Mouse (Mus musculus) liver, adult 2 months (tissue): ENCODE results near the gene Dtd2. TPM values are rescaled to one million over a fixed set of nuclear protein-coding genes. Genes with fewer than 3 reads are reported as not detected.

Source experiments
- DNase-seq: peaks from one replicate; pipeline ENCODE4 v3.0.0-alpha.2; 2011; ENCODE audit warnings: low read depth, low spot score; ENCODE audit errors: extremely low read depth
- H3K27ac ChIP-seq: fragments of 200-500 bp; replicated peaks from 2 replicates; pipeline ENCODE4 v1.5.1; 2012; ENCODE audit warnings: low read depth, mild to moderate bottlenecking, control low read depth, inconsistent platforms, low read length; ENCODE audit not compliant: insufficient read depth
- H3K27me3 ChIP-seq: fragments of 200-500 bp; 2 replicates; pipeline ENCODE4 v1.6.1; 2012; ENCODE audit warnings: mild to moderate bottlenecking, moderate library complexity, low read length, inconsistent platforms; ENCODE audit not compliant: control insufficient read depth, insufficient read depth
- H3K36me3 ChIP-seq: fragments of 200-500 bp; 2 replicates; pipeline ENCODE4 v1.6.1; 2012; ENCODE audit warnings: low read length, inconsistent platforms; ENCODE audit not compliant: control insufficient read depth, insufficient read depth
- H3K4me1 ChIP-seq: fragments of 200-500 bp; 2 replicates; pipeline ENCODE4 v1.6.1; 2011; ENCODE audit warnings: low read length; ENCODE audit not compliant: control insufficient read depth, insufficient read depth
- H3K4me3 ChIP-seq: fragments of 200-500 bp; 2 replicates; pipeline ENCODE4 v1.5.1; 2011; ENCODE audit warnings: low read depth, mild to moderate bottlenecking, control low read depth, low read length, moderate library complexity; ENCODE audit not compliant: insufficient read depth
- H3K79me2 ChIP-seq: fragments of 200-500 bp; 2 replicates; pipeline ENCODE4 v1.6.1; 2012; ENCODE audit warnings: inconsistent platforms, mild to moderate bottlenecking, low read length, moderate library complexity; ENCODE audit not compliant: control insufficient read depth, insufficient read depth
- H3K9ac ChIP-seq: fragments of 200-500 bp; 2 replicates; pipeline ENCODE4 v1.6.1; 2012; ENCODE audit warnings: low read depth, mild to moderate bottlenecking, control low read depth, inconsistent platforms, low read length
- CTCF ChIP-seq: fragments of 200-500 bp; IDR thresholded peaks from 2 replicates; pipeline ENCODE4 v1.5.1; 2011; ENCODE audit warnings: low read depth, low read length, control low read depth
- POLR2A ChIP-seq: fragments of 200-500 bp; IDR thresholded peaks from 2 replicates; pipeline ENCODE4 v1.6.1; 2011; ENCODE audit warnings: low read length, control low read depth; ENCODE audit not compliant: insufficient read depth; ENCODE audit errors: extremely low read depth
- WGBS: fragments of 180-500 bp; shearing (Covaris S2); methylation state at CpG from one replicate; pipeline ENCODE4 v1.1.7; 2018; 5-methylcytosine and 5-hydroxymethylcytosine counted together
- polyA plus RNA-seq: library from polyadenylated mRNA; depleted of rRNA; stranded (reverse); fragments of >200 nt; gene quantifications from 2 replicates; pipeline ENCODE4 v1.2.3, GENCODE M21; 2012
- total RNA-seq: library from RNA; depleted of rRNA; stranded (reverse); fragments of >200 nt; gene quantifications from 2 replicates; pipeline ENCODE4 v1.2.3, GENCODE M21; 2014

The Dtd2 gene
- total and polyA plus RNA-seq, 2 experiments: 12.6 to 14.8 TPM

GRCm38 (mm10) chr12:52010630-52010961 lies 4.3 kb upstream of the Dtd2 start:
- Histone ChIP-seq H3K4me3 (no peak overlapping the region), H3K79me2 (peaks cover 3% of the 10 kb centered on the region; the same call in 1 of the 2 replicates), H3K9ac (no peak overlapping the region), H3K4me1 (no peaks in the 10 kb centered on the region; the same call in 1 of the 2 replicates), H3K27ac (no peak overlapping the region), H3K36me3 (no peaks in the 10 kb centered on the region), H3K27me3 (no peaks in the 10 kb centered on the region)
- DNase-seq: peak; percentile 30
- WGBS: 70% methylated on average over 2 of the region's 2 CpGs
- TF ChIP-seq POLR2A (no peak), CTCF (no peak)

- WGBS: 69% methylated on average over 15 of the region's 15 CpGs
- H3K9ac ChIP-seq: no peak overlapping the region
- no peaks in the 10 kb centered on the region; the same call in none of the 2 replicates for H3K4me1 ChIP-seq
- no peak overlapping the region for H3K4me3 ChIP-seq
- H3K79me2 ChIP-seq: peaks cover 3% of the 10 kb centered on the region; the same call in 1 of the 2 replicates
- DNase-seq: no peak
- no peak overlapping the region for H3K27ac ChIP-seq
- no peak for TF ChIP-seq CTCF
- TF ChIP-seq POLR2A: no peak
- H3K36me3 ChIP-seq: no peaks in the 10 kb centered on the region
- no peaks in the 10 kb centered on the region for H3K27me3 ChIP-seq
These were observed 3.8 kb upstream of the Dtd2 start for GRCm38 (mm10) chr12:52009928-52010629.

- Histone ChIP-seq H3K79me2 (peaks cover 3% of the 10 kb centered on the region; the same call in 1 of the 2 replicates), H3K4me1 (no peaks in the 10 kb centered on the region; the same call in 1 of the 2 replicates), H3K9ac (no peak overlapping the region), H3K4me3 (peak overlapping the region; percentile 98), H3K27me3 (no peaks in the 10 kb centered on the region), H3K36me3 (no peaks in the 10 kb centered on the region), H3K27ac (no peak overlapping the region)
- TF ChIP-seq CTCF (no peak), POLR2A (no peak)
- DNase-seq: no peak
- 35% methylated on average over 5 of the region's 5 CpGs for WGBS
These were observed 313 bp upstream of the Dtd2 start for GRCm38 (mm10) chr12:52006633-52006994.

DNA sequence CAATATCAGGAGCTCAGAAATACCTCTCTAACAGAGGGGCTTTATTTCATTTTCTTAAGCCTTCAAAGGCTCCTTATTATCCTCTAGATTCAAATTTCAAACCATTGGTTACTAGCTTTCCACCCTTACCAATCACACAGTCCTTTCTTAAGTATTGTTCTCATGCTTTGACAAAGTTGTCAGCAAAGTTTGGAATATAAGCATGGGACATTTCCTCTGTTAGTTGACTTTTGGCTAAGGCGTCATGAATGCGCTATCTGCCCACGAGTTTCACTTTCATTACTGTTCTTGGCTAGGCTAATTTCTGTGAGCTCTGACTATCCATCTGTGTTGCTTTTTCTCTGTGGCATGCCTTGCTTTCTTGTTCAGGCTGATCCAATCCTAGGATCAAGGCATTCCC lies 3.6 kb downstream of the Dtd2 start:
- Histone ChIP-seq H3K79me2 (peaks cover 3% of the 10 kb centered on the region; the same call in 1 of the 2 replicates), H3K27me3 (no peaks in the 10 kb centered on the region), H3K27ac (no peak overlapping the region), H3K4me1 (no peaks in the 10 kb centered on the region; the same call in 1 of the 2 replicates), H3K4me3 (no peak overlapping the region), H3K36me3 (peaks cover 10% of the 10 kb centered on the region), H3K9ac (no peak overlapping the region)
- WGBS: 72% methylated on average over 3 of the region's 3 CpGs
- peak; percentile 17 for DNase-seq
- TF ChIP-seq CTCF: no peak
- no peak for TF ChIP-seq POLR2A

- Histone ChIP-seq H3K9ac (no peak overlapping the region), H3K4me3 (no peak overlapping the region), H3K27ac (no peak overlapping the region), H3K36me3 (peaks cover 16% of the 10 kb centered on the region), H3K79me2 (peaks cover 3% of the 10 kb centered on the region; the same call in 1 of the 2 replicates), H3K27me3 (no peaks in the 10 kb centered on the region), H3K4me1 (no peaks in the 10 kb centered on the region; the same call in 1 of the 2 replicates)
- WGBS: 16% methylated on average over 4 of the region's 4 CpGs
- TF ChIP-seq CTCF (0 out of 2 replicates have a peak, but pooled peaks have one; percentile 5), POLR2A (no peak)
- peak; percentile 64 for DNase-seq
These were observed 4.8 kb downstream of the Dtd2 start for GRCm38 (mm10) chr12:52001544-52001943.

DNA sequence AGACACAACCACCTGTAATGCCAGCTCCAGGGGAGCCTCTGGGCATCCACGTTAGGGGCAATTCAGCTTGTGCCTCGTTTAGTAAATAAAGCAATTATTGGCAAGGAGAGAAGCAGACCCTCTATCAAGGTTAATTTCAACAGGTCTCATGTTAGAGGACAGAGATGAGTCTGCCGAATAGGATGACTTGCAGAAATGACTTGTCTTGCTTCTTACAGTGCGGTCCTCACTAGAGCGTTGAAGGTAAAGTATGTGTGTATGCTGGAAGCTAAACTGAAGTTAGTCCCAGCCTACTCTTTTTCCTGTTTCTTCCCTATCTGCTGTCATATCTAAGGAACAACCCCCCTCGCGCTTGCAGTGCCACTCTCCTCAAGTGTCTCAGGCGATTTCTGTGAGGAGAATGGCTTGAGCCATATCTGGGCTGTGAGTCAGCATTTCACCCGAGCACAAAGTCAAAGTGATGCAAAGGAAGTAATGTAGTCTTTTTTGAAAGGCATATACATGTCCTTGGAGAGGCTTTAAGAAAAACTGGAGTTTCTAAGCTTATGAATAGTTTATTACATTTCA lies 7.9 kb downstream of the Dtd2 start:
- no peak overlapping the region for H3K9ac ChIP-seq
- H3K36me3 ChIP-seq: peaks cover 20% of the 10 kb centered on the region
- DNase-seq: no peak
- no peaks in the 10 kb centered on the region for H3K27me3 ChIP-seq
- WGBS: 92% methylated on average over 9 of the region's 9 CpGs
- no peak for TF ChIP-seq POLR2A
- H3K4me1 ChIP-seq: no peaks in the 10 kb centered on the region
- H3K27ac ChIP-seq: no peak overlapping the region
- H3K79me2 ChIP-seq: no peaks in the 10 kb centered on the region
- no peak overlapping the region for H3K4me3 ChIP-seq
